Mouse (Mus musculus): ENCODE measurements around the gene Tigd3.

- TF ChIP-seq CTCF (IDR thresholded peaks at IDR 0.05 in 2 of 3, conservative IDR thresholded peaks at IDR 0.05 in 1 of 3; ENCODE audit: control insufficient read depth in 1 of 3, insufficient read depth in 1 of 3, low read depth in 2 of 3, low read length in 3 of 3, poor library complexity in 1 of 3, severe bottlenecking in 1 of 3) (no peak), TBP (IDR thresholded peaks at IDR 0.05; ENCODE audit: low read depth, low read length) (no peak), ZMIZ1 (IDR thresholded peaks at IDR 0.05; ENCODE audit: low read depth, low read length) (no peak), GATA1 (IDR thresholded peaks at IDR 0.05; ENCODE audit: low read depth, low read length) (no peak), MAFK (IDR thresholded peaks at IDR 0.05; ENCODE audit: borderline replicate concordance, low read depth, low read length) (no peak), GABPA (IDR thresholded peaks at IDR 0.05; ENCODE audit: low read depth, low read length) (no peak), USF1 (IDR thresholded peaks at IDR 0.05; ENCODE audit: low read depth, low read length) (no peak), MAX (IDR thresholded peaks at IDR 0.05; ENCODE audit: low read length) (no peak), POLR2A (IDR thresholded peaks at IDR 0.05; ENCODE audit: control insufficient read depth in 1 of 2, insufficient read depth in 1 of 2, low read depth in 1 of 2, low read length in 2 of 2, poor library complexity in 1 of 2) (no peak), CHD1 (IDR thresholded peaks at IDR 0.05; ENCODE audit: low read depth, low read length) (no peak), NELFE (IDR thresholded peaks at IDR 0.05; ENCODE audit: low read depth, low read length) (no peak), BHLHE40 (IDR thresholded peaks at IDR 0.05; ENCODE audit: borderline replicate concordance, low read depth, low read length) (no peak)
Measured at GRCm38 (mm10) chr19:5937836-5938406, 44.0 kb upstream of the Tigd3 start.

Measured in MEL (cell line).